Mouse (Mus musculus) left cerebral cortex, postnatal 4 days (tissue): ENCODE results near the gene Hexb. TPM values are rescaled to one million over a fixed set of nuclear protein-coding genes. Genes with fewer than 3 reads are reported as not detected.

Source experiments
- DNase-seq: peaks from one replicate; pipeline ENCODE4 v3.0.0-alpha.2; 2022
- intact Hi-C: fragments of 180-260 bp; cut with DNase I; formaldehyde crosslinking; loops from one replicate; pipeline ENCODE4 v1.15.1; 2025
- total RNA-seq, 2 experiments: library from RNA; stranded (reverse); gene quantifications; 2 replicates each; pipeline ENCODE4 v1.2.3; 2021

Hexb gene
- 10 to 100 TPM; 38.9 to 42.2 TPM for total RNA-seq

DNA sequence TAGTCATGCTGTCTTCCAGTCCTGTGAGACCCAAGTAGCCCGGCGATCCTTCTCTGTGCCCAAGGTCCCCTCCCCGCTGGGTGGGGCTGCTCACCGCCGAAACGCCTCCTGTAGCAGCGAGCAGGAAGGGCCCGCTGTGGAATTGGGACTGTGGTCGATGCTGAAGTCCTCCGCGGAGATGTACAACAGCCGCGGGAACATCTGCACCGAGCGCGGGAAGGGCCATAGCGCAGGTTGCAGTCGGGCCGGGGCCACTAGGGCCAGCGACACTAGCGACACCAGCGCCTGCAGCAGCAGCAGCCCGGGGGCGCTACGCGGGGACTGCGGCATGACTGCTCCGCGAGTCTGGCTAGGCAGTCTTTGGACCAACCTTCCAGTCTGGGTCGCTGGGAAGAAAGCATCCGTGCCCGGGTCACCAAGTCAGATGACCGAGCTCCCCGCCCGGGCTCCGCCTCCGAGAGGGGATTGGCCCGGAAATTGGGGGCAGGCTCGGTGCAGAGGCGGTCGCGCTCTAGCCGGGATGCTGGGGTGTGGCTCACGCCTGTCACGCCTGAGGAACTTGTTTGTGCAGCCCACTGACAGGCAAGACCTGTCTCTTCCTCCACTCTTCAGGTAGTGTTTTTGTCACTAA is at the start of gene Hexb:
Gene Hexb, minus strand, starts transcription at position 426 of the 631 bp plus-strand sequence.
- intact Hi-C loops = no loop called here
- peak; percentile 87 for DNase-seq

DNA sequence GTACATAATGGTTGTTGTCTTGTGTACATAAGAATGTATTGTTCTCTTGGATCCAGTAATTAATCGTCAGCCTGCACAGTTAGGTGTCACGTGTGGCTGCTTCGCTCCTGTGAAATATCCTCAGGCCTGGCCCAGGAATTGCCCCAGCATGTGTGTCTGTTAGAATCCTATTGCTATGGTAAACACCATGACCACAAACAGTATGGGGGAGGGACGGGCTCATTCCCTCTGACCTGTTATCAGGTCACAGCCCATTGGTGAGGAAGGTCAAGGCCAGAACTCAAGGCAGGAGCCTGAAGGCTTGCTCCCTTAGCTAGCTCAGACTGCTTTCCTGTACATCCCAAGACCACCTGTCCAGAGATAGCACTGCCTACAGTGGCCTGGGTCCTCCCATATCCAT is 49.6 kb upstream of the Hexb start:
- DNase-seq = no peak
- intact Hi-C loops = loop anchor here (10.0 kb wide), 4 partner anchors 137 to 397 kb away; no protein-coding TSS in a partner anchor

DNA sequence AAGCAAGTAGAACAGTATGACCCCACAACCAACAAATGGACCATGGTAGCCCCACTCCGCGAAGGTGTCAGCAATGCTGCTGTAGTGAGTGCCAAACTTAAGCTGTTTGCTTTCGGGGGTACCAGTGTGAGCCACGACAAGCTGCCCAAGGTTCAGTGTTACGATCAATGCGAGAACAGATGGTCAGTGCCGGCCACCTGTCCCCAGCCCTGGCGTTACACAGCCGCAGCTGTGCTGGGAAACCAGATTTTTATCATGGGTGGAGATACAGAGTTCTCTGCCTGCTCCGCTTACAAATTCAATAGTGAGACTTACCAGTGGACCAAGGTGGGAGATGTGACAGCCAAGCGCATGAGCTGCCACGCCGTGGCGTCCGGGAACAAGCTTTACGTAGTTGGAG is 48.1 kb upstream of the Hexb start:
- DNase-seq = peak; percentile 55
- intact Hi-C loops = loop anchor here (10.0 kb wide), 4 partner anchors 139 to 399 kb away; no protein-coding TSS in a partner anchor

DNA sequence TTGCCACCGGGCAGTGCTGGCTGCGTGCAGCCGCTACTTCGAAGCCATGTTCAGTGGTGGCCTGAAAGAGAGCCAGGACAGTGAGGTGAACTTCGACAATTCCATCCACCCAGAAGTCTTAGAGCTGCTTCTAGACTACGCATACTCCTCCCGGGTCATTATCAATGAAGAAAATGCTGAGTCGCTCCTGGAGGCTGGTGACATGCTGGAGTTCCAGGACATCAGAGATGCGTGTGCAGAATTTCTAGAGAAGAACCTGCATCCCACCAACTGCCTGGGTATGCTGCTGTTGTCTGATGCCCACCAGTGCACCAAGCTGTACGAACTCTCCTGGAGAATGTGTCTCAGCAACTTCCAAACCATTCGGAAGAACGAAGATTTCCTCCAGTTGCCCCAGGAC is 47.0 kb upstream of the Hexb start:
- no peak for DNase-seq
- intact Hi-C loops = loop anchor here (10.0 kb wide), 4 partner anchors 140 to 400 kb away; no protein-coding TSS in a partner anchor

DNA sequence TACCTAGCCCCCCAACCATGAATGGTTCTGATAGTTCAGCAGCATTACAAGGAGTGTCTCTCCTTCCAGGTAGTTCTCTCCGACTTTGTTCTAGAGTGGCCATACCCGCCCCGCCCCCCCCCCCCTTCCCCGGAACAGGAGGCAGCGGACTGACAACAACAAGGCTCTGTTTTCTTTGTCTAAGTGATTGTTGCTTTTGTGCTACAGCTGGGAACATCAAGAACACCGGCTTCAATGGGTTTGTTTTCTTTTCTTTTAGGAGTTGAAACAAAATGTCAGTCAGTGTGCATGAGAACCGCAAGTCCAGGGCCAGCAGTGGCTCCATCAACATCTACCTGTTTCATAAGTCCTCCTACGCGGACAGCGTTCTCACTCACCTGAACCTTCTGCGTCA is 46.6 kb upstream of the Hexb start:
- intact Hi-C loops = loop anchor here (10.0 kb wide), 4 partner anchors 140 to 400 kb away; no protein-coding TSS in a partner anchor
- DNase-seq = no peak

DNA sequence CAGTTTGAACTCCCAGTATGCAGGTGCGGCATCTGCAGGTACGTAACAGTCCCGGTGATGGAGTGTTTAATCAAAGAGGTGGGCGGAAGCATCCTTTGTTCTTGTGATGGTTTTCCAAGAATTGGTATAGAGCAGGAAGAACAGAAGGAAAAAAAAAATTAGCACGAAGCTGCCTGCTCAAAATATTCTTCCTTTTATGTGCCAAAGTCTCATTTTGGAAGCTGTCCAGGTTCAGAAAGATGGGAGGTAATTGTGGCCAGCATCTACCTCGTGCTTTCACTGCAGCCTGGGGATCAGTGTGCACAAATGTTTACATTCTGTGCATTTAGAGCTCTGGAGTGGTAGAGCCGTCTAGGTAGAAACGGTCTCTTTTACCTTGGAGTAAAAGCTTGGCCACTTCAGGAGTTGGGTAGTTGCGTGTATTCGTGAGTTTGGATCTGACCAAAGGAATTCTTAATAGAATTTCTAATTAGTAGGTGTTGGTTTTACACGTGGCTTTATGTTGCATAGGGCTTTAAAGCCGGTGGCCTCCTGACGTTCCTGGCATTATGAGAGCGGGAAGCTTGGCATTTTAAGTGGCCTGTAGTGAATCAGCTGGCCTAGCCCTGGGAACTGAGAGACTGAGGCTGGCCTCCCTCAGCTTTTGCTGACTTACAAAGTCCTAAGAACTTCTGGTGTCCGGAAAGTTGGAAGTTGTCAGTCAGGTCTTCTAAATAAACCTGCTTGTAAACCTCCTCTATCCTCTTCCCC is 46.0 kb upstream of the Hexb start:
- no peak for DNase-seq
- intact Hi-C loops = loop anchor here (10.0 kb wide), 4 partner anchors 141 to 401 kb away; no protein-coding TSS in a partner anchor

DNA sequence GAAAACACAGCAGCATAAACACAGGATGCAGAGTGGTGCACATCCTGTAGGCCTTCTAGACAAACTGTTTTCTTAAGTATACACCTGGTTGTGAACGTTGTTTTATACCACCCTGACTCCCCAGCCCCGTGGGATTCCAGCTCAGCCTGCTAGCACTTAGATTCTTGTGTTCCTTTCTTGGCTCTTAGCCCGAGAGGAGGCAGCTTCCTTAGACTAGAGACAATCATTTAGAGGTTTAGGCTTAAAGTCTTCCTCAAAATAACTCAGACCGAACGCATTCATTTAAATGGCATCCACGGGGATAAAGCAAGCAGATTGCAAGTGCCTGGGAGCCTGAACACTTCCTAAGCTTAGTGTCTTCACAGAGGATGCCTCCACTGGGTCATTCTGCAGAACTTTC is 44.6 kb upstream of the Hexb start:
- no peak for DNase-seq
- intact Hi-C loops = loop anchor here (10.0 kb wide), 4 partner anchors 142 to 402 kb away; no protein-coding TSS in a partner anchor

DNA sequence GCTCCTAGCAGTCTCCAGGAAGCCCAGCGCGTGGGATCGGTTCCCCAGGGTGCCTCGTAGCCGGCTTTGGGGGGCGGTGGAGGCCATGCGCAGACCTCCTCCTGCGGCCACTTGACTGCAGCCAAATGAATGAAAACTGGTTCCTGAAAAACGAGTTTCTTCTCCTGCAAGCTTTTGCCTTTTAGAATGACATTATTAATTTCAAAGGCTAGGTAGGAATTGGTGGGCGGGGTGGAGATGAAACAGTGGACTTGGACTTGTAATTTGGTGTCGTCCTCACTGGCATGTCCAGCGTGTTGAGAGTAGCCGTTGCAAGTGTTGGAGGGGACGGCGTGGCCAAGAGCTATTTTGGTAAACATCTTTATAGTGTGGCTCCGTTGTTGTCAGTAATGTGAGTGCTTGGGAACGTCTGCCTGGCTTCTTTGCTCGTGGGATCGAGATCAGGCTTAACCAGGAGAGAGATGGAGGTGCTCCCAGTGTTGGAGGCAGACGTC is 43.7 kb upstream of the Hexb start:
- intact Hi-C loops = loop anchor here (10.0 kb wide), 4 partner anchors 143 to 403 kb away; no protein-coding TSS in a partner anchor
- no peak for DNase-seq

DNA sequence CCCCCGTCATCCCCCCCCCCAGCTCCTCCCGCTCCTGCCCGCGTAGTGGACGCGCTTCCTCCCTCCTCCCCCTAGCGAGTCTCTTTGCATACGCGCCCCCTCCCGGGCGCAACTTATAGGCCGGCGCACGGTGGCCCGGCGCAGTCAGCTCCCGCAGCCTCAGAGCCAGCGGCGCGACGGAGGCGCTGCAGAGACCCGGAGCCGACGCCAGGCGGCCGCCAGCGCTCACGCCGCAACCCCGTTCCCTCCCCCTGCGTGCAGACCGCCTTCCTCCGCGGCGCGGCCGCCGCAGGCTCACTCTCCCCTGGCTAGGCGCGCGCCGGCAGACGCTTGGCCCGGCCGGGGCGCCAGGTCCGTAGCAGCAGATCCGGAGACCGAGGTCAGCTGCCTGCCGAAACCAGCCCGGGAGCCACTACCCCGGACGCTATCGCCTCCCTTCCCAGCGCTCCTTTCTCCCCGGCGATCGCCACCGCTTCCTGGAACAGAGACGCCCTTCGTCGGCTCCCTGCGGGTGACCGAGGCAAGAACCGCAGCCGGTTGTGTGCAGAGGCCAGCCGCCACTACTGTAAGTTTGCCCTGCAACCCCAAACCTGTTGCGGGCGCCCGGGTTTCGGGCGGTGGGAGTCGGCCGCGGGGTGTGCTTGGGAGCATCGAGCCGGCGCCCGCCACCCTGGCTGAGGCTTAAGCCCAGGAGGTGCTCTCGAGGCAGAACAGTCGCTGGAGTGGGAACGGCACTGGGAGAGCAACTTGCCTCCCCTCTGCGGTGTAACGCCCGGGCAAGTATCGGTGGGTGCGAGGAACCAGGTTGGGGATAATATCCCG is 43.0 kb upstream of the Hexb start, which contains the start of gene Enc1:
Gene Enc1, plus strand, starts transcription at position 141 of the 822 bp plus-strand sequence.
- intact Hi-C loops = loop anchor here (10.0 kb wide), 4 partner anchors 144 to 404 kb away; no protein-coding TSS in a partner anchor
- DNase-seq = peak; percentile 89

DNA sequence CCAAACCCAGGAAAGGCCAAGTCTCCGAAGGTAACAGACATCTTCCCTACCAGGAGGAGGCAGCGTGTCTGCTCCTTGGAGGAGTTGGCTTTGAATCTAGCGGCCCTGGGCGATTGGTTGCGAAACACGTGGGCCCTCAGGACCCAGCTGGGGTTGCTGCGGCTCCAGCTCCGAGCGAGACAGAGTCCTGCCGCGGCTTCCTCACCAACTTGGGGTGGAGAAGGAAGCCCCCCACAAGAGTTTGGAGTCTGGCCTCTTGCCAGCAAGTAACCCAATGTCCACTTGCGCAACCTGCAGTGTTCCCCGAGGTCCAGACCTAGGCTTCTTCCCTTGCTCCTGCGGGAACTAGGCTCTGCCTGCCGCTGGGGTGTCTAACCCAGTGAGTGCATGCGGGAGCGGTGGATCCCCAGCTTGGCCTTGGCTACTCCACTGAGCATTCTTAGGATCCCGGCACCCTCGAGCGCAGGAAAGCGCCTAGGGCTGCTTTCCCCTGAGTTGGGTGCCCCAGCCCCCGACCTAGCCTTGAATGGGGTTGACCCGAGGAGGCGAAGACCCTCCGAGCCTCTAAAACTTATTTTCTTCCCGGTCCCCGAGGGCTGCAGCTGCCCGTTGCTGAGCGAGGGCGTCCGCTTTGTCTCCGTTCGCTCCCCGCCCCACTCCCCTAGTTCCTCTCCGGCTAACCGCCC is 42.3 kb upstream of the Hexb start:
- intact Hi-C loops = loop anchor here (10.0 kb wide), 4 partner anchors 144 to 404 kb away; no protein-coding TSS in a partner anchor
- DNase-seq = peak; percentile 76

DNA sequence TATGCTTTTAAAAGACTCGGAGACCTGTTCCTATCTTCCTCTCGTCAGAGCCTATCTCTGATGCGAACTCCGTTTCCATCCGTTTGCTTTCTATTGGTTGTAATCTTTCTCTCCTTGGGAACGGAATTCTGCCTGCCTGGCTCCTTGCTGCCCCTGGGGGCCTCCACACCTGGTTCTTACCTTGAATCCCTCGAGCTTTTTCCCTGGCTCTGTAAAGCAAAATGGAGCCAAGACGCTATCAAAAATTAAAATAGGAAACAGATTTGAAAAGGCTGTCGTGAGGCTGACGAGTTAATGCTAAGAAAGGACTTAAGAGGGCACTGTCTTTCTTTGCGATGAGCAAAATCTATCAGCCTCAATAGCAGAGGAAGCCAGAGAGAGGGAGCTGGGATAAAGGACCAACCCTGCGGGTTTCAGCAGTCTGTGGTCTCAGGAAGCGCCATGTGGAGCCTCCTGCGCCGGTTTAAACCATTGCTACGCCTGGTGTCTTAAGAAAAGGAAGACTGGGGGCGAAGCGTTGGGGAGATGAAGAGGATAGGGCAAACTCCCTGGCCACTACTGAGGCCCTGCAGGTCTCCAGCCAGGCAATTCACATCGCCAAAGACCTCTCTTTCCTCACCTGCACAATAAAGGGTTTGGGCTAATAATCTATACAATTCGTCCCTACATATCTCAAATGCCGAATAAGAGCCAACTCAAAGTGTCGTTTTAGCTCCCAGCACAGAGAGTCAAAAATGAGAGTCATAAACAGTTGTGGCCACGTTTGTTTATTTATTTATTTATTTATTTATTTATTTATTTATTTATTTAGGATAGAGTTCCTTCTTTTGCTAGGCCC is 41.4 kb upstream of the Hexb start:
- DNase-seq = peak; percentile 57
- intact Hi-C loops = loop anchor here (10.0 kb wide), 5 partner anchors 145 to 1005 kb away; no protein-coding TSS in a partner anchor

DNA sequence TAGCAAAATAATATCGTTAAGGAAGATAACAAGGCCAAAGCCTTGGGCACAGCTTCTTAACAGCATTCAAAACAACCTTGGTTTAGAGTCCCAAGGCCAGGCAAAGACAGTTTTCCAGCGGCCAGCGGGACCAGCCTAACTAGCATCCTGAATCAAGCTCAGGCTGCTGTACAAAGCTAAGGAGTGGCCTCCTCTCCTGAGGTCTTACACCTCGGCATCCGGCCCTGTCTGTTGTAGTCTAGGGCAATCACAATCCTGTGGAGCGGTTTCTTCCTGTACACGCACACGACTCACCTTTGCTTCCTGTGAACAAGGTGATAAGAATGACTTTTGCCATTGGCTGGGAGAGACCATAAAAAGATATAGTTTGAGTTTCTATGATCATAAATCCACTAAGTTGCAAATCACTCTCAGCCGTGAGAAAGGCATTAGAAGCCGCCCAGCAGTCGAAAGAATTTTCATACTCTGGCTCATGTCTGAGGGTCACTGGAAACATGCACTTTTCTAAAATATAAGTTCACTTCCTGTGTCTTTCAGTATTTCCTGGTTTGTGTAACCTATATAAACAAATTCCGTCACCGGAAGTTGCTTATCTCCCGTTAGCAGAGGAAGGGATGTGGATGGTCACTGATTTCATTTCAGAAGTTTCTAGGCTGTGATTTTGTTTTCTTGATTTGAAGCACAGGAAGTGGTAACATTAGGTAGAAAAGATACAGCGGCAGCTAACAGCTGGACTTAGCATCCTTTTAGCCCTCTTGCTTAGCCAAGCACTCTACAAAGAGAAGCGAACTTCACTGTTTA is 40.2 kb upstream of the Hexb start:
- intact Hi-C loops = loop anchor here (10.0 kb wide), 1 partner anchor 1006 kb away; no protein-coding TSS in a partner anchor
- DNase-seq = no peak

DNA sequence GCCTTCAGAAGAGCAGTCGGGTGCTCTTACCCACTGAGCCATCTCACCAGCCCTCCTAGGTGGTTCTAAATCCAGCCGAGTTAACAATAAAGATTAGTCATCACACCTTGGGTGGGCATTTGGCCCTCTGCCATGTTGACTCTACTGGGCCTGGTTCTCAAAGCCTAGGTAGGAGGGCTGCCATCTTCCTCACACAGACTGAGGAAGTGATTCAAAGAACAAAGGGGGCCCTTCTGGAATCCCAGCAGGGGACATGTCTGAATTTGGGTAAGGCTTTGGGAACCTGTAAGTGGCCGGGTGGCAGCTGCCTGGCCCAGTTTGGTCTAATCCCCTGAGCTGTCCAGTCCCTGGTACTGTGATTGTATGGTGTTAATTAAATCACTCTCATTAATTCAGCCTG is 39.5 kb upstream of the Hexb start:
- intact Hi-C loops = loop anchor here (10.0 kb wide), 1 partner anchor 1007 kb away; no protein-coding TSS in a partner anchor
- DNase-seq = no peak

DNA sequence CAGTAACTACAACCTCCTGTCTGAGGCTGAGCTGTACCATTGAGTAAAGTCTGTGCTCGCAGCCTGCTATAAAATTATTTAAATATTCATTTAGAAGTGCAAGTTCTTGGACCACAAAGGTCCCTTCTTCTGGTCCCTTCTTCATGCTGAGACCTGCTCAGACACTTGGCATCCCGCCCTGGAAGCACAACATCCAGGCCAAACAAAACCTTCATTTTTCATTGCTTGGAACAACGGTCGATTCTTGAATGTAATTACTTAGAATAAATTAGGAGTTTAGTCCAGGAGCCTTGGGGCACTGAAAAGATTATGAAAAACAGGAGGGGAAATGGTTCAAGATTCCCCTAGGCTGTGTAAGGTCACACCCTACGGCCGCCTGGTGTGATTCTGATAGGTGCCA is 37.8 kb upstream of the Hexb start:
- intact Hi-C loops = loop anchor here (1.0 to 10.0 kb wide), 2 partner anchors 702 to 1009 kb away; no protein-coding TSS in a partner anchor

DNA sequence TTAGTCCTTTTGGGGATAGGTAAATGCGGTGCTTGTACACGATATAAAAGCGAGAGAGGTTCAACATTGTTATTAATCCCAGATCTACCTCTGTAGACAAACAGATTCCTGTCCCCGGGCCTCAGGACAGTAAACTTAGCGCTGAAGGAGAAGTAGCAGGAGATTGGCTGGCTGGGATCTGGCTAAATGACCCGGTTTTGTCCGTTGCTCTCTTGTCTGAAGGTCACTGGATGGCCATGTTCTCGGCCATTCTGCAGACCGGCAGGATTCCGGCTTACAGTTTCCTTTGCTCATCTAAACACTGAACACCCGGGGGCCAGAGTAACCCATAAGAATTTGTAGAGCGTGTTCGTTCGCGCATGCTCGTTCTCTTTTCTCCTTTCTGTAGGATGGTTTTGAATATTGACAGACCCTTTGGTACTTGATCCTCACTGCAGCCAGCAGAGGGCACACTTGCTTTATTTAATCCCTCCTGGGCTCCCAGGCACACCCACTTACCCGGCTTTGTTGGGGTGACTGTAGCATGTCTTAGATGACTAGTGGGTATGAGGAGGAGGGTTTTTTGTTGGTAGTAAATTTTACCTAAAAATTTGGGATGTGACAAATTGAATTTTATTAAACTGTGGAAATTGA is 36.7 kb upstream of the Hexb start:
- intact Hi-C loops = loop anchor here (1.0 to 10.0 kb wide), 2 partner anchors 703 to 1010 kb away; no protein-coding TSS in a partner anchor
- peak; percentile 89 for DNase-seq

More for the DNA sequence above, 37.8 kb upstream of the Hexb start:
- DNase-seq = no peak

DNA sequence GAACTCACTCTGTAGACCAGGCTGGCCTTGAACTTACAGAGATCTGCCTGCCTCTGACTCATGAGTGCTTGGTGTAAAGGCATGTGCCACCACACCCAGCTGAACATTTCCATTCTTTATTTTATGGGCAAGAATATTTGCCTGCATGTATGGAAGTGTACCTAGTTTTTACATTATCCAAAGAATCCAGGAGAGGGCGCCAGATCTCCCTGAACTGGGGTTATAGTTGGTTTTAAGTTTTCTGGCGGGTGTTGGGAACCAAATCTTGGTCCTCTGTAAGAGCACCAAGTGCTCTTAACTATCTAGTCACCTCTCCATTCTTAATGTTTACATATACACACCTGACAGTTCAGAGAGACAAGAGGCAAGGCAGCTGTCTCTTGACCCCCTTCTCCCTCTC is 34.9 kb upstream of the Hexb start:
- intact Hi-C loops = loop anchor here (10.0 kb wide), 1 partner anchor 1012 kb away; no protein-coding TSS in a partner anchor
- DNase-seq = no peak

DNA sequence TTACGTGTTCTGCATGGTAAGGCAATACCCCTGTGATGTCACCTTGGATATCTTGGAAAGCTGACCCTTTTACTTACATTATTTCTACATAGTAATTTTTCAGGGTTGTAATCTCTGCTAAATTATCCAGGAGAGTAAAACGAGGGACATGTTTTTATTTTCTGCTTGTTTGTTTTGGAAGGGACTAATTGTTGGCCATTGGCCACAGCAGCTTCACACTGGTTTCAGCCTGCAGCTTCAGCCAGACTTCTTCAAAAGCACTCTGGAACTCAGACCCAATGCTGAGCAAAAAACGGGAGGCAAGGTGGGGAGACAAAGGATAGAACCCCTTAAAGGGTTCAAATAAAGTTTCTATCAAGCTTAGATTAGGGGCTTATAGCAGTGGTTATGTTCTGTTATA is 31.9 kb upstream of the Hexb start:
- DNase-seq = no peak
- intact Hi-C loops = loop anchor here (10.0 kb wide), 1 partner anchor 1015 kb away; no protein-coding TSS in a partner anchor
